Mouse (Mus musculus) neural tube, embryonic 15.5 days (tissue): ENCODE data around the gene Slc30a4. TPM values are rescaled to one million over a fixed set of nuclear protein-coding genes. Genes with fewer than 3 reads are reported as not detected.

Experiments used
- ATAC-seq: fragments of 200-750 bp; cut with Nextera tagmentation; 2 replicates; pipeline ENCODE4 v1.8.0; 2017; ENCODE audit warnings: mild to moderate bottlenecking, moderate TSS enrichment, moderate library complexity; ENCODE audit not compliant: low FRiP score
- H3K27ac ChIP-seq: fragments of 300-500 bp; sonication (generic); replicated peaks from 2 replicates; pipeline ENCODE4 v1.5.1; 2015; ENCODE audit warnings: mild to moderate bottlenecking, inconsistent platforms
- H3K27me3 ChIP-seq: fragments of 300-500 bp; sonication (generic); replicated peaks from 2 replicates; pipeline ENCODE4 v1.6.1; 2015; ENCODE audit warnings: inconsistent platforms
- H3K36me3 ChIP-seq: fragments of 300-500 bp; sonication (generic); 2 replicates; pipeline ENCODE4 v1.6.1; 2015; ENCODE audit warnings: inconsistent platforms
- H3K4me1 ChIP-seq: fragments of 300-500 bp; sonication (generic); 2 replicates; pipeline ENCODE4 v1.6.1; 2015; ENCODE audit warnings: inconsistent platforms
- H3K4me2 ChIP-seq: fragments of 300-500 bp; sonication (generic); 2 replicates; pipeline ENCODE4 v1.6.1; 2015; ENCODE audit warnings: inconsistent platforms, mild to moderate bottlenecking, moderate library complexity
- H3K4me3 ChIP-seq: fragments of 300-500 bp; sonication (generic); replicated peaks from 2 replicates; pipeline ENCODE4 v1.5.1; 2015; ENCODE audit warnings: mild to moderate bottlenecking, inconsistent platforms
- H3K9ac ChIP-seq: fragments of 300-500 bp; sonication (generic); replicated peaks from 2 replicates; pipeline ENCODE4 v1.6.1; 2015; ENCODE audit warnings: mild to moderate bottlenecking, inconsistent platforms
- H3K9me3 ChIP-seq: fragments of 300-500 bp; sonication (generic); replicated peaks from 2 replicates; pipeline ENCODE4 v1.6.1; 2016; ENCODE audit warnings: inconsistent platforms
- WGBS: fragments of 180-500 bp; shearing (Covaris S2); methylation state at CpG from one replicate; pipeline ENCODE4 v1.1.7; 2015; ENCODE audit warnings: mixed read lengths; 5-methylcytosine and 5-hydroxymethylcytosine counted together
- polyA plus RNA-seq: library from polyadenylated mRNA; unstranded; fragments of >200 nt; fragmentation: Nextera tagmentation; extraction: Ambion mirVana; gene quantifications from 2 replicates; pipeline ENCODE4 v1.2.1, GENCODE M21; 2015

Slc30a4 gene
- polyA plus RNA-seq, 1 experiment from 2014 or later = 6.7 TPM

DNA sequence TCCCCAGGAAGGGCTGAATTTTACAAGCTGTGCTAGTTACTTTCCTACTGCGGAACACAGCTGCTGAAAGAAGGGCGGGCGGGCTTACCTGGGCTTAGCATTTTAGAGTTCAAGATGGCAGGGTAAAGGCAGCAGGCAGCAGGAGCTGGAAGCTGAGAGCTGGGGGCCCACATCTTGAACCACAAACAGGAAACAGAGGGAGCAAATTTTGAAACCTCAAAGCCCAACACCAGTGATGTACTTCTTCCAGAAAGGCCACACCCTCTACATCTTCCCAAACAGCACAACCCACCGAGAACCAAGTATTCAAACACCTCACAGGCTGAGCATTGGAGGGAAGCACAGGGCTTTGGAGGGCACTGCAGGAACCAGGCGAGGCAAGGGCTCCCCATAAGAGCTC, 29.6 kb downstream of the Slc30a4 start:
- Histone ChIP-seq H3K4me3 (no peak overlapping the region), H3K4me1 (no peaks in the 10 kb centered on the region; the same call in 1 of the 2 replicates), H3K27me3 (no peaks in the 10 kb centered on the region), H3K4me2 (no peak overlapping the region), H3K9ac (no peak overlapping the region), H3K9me3 (no peaks in the 10 kb centered on the region), H3K27ac (no peak overlapping the region), H3K36me3 (no peaks in the 10 kb centered on the region)
- 81% methylated on average over 5 of the region's 5 CpGs for WGBS
- no peak for ATAC-seq

DNA sequence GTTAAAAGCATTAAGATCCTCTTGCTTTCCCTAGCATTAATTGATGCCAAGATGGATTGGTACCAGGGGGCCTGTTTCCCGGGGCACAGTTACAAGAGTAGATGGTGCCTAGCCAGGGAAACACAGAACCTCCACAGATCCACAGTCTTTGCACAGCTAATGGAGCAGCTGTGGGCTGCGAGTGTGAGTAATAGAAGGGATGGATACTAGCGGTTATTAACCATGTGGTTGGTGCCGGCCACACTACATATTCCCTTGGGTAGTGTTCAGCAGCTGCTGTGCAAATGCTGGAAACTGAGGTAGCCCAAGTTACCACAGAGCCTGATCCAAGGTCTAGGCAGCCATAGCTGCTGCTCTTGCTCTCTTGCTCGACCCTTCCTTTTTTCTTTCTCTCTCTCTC, 30.7 kb downstream of the Slc30a4 start:
- Histone ChIP-seq H3K27me3 (no peaks in the 10 kb centered on the region), H3K4me1 (no peaks in the 10 kb centered on the region; the same call in 1 of the 2 replicates), H3K27ac (no peak overlapping the region), H3K36me3 (no peaks in the 10 kb centered on the region), H3K4me3 (no peak overlapping the region), H3K9me3 (no peaks in the 10 kb centered on the region), H3K9ac (no peak overlapping the region), H3K4me2 (no peak overlapping the region)
- 29% methylated on average over 5 of the region's 5 CpGs for WGBS
- no peak for ATAC-seq

DNA sequence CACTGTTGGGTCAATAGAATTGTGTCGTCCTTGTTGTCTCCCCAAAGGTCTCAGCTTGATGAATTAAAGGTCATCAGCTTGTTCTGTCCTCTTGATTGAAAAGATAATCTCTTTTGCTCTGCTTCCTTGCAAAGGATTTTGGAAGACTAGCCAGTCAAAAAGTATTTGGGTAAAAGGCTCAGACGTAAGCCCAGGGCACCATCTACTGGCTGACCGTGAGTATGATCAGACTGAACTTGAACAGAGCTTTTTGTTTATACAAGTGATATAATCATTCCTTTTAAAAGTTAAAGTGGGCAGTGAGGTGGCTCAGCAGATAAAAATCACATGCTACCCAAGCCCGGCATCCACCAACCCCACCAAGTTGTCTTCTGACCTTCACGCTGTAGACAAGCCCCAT, 34.6 kb downstream of the Slc30a4 start:
- Histone ChIP-seq H3K9ac (no peak overlapping the region), H3K9me3 (no peaks in the 10 kb centered on the region), H3K4me1 (no peaks in the 10 kb centered on the region; the same call in 1 of the 2 replicates), H3K4me3 (no peak overlapping the region), H3K36me3 (no peaks in the 10 kb centered on the region), H3K4me2 (no peak overlapping the region), H3K27me3 (no peaks in the 10 kb centered on the region; the same call in 1 of the 2 replicates), H3K27ac (no peak overlapping the region)
- no peak for ATAC-seq
- WGBS = 65% methylated on average over 5 of the region's 5 CpGs

DNA sequence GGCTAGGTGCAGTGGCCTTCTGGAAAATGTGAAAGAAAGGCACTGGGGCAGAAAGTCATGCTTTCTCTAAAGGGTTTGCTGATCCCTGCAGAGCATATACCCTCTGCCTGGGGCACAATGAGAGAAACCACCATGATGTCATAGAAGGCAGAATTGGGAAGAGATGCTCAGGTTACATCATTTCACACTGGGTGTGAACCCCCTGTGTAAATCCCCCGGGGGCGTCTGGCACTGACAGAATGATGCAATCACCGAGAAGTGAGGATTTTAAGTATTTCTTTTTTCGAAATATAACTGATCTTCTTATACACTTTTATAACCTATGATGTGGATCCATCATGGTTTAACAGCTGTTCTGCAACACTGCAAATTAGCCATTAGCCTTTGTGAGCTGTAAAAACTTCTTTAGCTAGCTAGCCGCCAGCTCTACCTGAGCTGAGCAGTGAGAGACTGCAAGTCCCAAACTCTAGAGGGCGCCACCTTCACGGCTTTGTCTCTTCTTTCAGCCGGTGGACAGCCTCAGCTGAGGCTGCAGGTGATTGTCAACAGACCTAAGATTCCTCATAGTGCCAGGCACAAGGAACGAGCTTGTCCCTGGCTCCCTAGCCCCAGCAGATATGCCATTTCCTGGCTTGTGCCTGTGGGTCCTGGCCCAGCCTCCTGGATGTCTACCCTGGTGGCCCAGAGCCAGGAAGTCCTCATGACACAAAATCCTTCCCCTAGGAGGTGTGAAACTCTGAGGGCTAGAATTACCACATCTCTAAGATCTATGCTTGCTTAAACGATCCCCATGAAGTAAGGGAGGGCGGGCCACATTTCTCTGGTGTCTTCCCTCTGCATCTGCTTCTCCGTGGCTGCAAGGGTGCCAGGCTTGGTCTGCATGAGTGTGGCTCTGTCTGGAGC, 36.2 kb downstream of the Slc30a4 start:
- Histone ChIP-seq H3K4me2 (no peak overlapping the region), H3K27me3 (no peaks in the 10 kb centered on the region; the same call in 1 of the 2 replicates), H3K4me3 (no peak overlapping the region), H3K4me1 (no peaks in the 10 kb centered on the region), H3K9ac (no peak overlapping the region), H3K36me3 (no peaks in the 10 kb centered on the region), H3K27ac (no peak overlapping the region), H3K9me3 (no peaks in the 10 kb centered on the region)
- 46% methylated on average over 12 of the region's 12 CpGs for WGBS
- no peak for ATAC-seq

DNA sequence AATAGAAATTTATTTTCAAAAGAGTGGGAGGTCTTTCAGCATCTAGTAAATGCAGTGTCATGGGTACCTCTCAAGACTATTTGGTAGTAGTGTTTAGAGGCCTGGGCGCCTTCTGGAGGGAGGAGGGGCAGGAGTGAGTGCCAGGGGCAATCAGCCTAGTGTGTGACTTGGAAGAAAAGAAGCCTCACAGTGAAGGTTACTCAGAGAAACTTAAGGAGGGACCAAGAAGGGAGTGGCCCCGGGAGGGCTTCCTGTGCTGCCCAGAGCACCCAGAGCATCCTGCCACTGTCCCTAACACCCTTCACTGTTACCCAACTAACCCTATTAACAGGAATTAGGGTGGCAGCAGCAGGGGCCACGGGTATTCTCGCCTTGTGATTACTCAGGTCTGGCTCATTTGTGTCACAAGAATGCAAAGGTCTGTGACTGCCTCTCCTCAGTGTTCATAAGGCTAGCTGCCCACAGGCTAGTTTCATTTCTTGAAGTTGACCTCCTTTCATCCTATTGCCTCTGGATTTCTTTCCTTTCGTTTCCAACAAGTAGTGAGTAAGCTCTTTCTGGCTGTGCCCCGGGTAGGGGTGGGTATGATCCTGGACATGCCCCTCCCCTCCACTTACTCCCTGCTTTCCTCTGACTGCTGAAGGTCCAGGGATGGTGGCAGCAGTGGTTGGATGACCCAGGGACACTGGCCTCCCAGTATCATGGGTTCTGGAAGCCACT, 37.0 kb downstream of the Slc30a4 start:
- 60% methylated on average over 6 of the region's 6 CpGs for WGBS
- no peaks in the 10 kb centered on the region for H3K9me3 ChIP-seq
- H3K27me3 ChIP-seq = no peaks in the 10 kb centered on the region; the same call in 1 of the 2 replicates
- no peak for ATAC-seq
- H3K4me3 ChIP-seq = no peak overlapping the region
- H3K27ac ChIP-seq = no peak overlapping the region
- no peaks in the 10 kb centered on the region for H3K4me1 ChIP-seq
- no peak overlapping the region for H3K9ac ChIP-seq
- H3K4me2 ChIP-seq = no peak overlapping the region
- no peaks in the 10 kb centered on the region for H3K36me3 ChIP-seq

DNA sequence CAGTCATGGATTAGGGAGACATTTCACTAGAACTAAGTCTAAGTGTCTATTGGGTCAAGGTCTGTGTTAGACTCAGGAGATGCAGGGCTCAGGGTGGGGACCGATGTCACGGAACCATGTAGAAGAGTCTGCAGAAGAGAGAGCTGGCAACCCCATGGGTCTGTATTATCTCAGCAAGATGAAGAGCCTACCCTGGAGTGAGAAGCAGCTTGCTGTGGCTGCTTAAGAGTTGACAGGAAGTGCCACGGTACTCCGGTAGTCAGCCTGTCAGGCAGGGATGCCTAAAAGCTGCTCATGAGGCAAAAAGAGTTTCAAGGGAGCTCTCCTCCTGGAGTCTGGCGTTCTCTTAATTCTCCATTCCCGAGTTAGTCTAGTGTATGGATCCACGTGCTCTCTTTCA, 42.6 kb downstream of the Slc30a4 start:
- H3K4me3 ChIP-seq = no peak overlapping the region
- H3K27me3 ChIP-seq = no peaks in the 10 kb centered on the region; the same call in 1 of the 2 replicates
- ATAC-seq = no peak
- H3K9ac ChIP-seq = no peak overlapping the region
- H3K27ac ChIP-seq = no peak overlapping the region
- H3K4me1 ChIP-seq = no peaks in the 10 kb centered on the region
- no peaks in the 10 kb centered on the region for H3K36me3 ChIP-seq
- WGBS = 90% methylated on average over 7 of the region's 7 CpGs
- H3K9me3 ChIP-seq = no peaks in the 10 kb centered on the region
- H3K4me2 ChIP-seq = no peak overlapping the region

DNA sequence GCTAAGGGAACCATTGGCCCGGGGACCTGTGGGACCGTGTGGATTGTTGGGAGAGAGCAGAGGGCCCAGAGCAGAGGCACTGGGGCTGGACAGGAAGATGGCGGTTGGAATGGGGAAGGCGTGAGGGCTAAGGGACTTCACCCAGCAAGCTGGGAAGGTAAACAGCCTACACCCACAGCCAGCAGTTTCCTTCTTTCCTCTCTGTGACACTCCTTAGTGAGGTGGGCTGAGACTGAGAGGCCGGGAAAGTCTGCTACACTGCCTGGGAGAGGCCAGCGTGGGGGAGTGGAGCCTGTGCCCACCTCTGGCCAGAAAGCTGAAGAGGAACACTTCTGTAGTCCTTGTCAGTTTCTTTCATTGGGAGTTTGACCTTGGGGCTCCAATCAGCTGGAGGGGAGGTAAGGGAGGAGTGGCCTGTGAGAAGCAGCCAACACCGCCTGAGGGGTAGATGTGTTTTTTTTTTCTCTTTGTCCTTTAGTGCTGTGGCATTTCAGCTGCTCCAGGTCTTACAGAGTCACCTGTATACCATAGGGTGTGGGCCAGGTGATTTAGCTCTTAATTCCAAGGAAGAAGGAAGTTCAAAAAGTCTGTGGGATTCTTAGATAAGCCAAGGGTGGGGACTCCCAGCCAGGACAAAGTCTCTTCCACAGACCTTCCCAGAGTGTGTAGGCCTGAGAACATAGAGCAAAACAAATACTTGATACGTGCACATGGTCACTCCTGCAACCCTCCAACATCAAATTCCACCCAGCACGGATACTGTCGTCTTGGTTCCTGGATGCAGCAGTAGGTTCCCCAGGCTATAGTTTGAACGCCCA, 44.5 kb downstream of the Slc30a4 start:
- Histone ChIP-seq H3K4me1 (no peaks in the 10 kb centered on the region), H3K27ac (no peak overlapping the region), H3K9me3 (no peaks in the 10 kb centered on the region), H3K9ac (no peak overlapping the region), H3K27me3 (no peaks in the 10 kb centered on the region), H3K36me3 (no peaks in the 10 kb centered on the region), H3K4me2 (no peak overlapping the region), H3K4me3 (no peak overlapping the region)
- 89% methylated on average over 11 of the region's 11 CpGs for WGBS
- ATAC-seq = no peak

DNA sequence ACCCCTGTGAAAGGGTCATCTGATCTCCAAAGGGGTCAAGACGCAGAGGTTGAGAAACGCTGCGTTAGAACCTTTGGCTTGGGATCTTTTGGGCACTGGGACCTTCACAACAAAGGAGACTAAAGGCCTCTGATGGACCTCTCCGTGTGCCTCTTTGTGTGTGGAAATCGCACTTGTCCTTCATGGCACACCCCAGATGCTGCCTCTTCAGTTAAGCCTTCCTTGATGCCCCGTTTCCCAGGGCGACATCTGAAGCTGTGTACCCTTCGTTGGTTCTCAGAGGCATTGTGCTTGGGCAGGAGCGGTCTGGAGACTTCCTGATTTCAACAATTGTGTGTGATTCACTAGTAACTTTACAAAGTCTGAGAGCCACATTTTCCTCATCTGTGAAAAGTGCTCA, 45.7 kb downstream of the Slc30a4 start:
- no peak for ATAC-seq
- Histone ChIP-seq H3K4me2 (no peak overlapping the region), H3K9ac (no peak overlapping the region), H3K27ac (no peak overlapping the region), H3K4me1 (no peaks in the 10 kb centered on the region), H3K4me3 (no peak overlapping the region), H3K36me3 (no peaks in the 10 kb centered on the region), H3K27me3 (no peaks in the 10 kb centered on the region), H3K9me3 (no peaks in the 10 kb centered on the region)
- 84% methylated on average over 9 of the region's 9 CpGs for WGBS

DNA sequence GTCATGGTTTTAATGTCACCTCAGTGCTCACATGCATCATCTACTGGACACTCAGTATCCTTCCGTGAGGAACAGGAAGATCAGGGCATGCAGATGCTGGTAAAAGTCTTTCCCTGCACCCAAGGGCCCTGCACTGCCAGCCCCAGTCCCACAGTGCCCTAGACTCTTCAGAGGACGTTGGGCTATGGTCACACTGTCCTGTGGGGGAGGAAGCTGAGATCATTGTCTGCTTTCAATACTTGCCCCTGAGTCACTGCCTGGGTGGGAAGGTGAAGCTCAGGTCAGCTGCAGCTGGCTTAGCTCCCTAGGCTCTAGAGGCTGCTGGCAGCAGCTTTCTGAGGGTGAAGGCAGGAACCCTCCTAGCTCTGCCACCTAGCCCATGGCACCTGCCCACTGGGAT, 46.4 kb downstream of the Slc30a4 start:
- H3K36me3 ChIP-seq = no peaks in the 10 kb centered on the region
- WGBS = 56% methylated on average over 2 of the region's 2 CpGs
- H3K4me3 ChIP-seq = no peak overlapping the region
- no peaks in the 10 kb centered on the region for H3K4me1 ChIP-seq
- H3K9me3 ChIP-seq = no peaks in the 10 kb centered on the region
- no peaks in the 10 kb centered on the region for H3K27me3 ChIP-seq
- no peak overlapping the region for H3K4me2 ChIP-seq
- no peak overlapping the region for H3K27ac ChIP-seq
- no peak overlapping the region for H3K9ac ChIP-seq
- ATAC-seq = no peak

DNA sequence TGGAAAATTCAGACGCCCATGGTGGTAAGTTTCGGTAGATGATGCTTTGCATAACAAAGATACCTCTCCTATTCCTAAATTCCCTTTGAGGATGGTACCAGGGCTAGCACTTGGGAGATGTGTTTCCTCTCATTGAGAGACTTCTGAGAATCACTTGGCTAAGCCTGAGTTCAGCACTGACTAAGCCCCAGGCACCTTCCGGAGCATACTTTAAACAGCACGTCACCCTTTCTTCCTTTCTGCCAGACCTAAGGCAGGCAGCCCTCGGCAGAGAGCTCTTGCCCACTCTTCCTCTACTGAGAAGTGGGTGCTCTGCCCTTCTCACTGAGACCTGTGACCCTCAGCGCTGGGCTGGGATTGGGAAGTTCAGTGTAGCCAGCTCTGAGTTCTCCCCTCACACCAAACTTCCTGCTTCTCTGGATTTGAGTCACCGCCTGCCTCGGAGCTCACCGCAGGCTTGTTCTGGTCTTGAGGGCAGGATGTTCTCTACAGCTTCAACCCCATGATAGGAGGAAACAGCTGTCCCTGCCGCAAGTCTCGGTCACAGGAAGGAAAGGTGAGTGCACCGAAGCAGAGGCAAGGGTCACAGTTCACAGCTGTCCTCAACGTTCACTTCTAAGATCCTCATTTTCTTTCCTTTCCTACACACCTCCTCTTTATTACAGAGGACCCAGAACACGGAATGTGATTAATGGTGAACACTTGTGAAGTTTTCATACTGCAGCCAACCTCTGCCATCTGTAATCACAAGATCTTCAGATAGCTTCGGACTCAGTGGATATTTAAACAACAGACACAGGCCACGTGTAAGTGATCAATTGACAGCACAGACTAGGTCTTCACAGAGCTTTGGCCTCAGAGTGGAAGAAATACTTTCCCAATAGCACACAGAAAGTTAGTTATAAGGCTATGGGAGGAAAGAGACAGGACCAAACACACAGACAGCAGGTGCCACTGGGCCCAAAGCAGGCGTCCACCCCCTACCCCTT, 50.1 kb downstream of the Slc30a4 start:
- Histone ChIP-seq H3K4me1 (no peaks in the 10 kb centered on the region), H3K27me3 (no peaks in the 10 kb centered on the region), H3K27ac (no peak overlapping the region), H3K4me3 (no peak overlapping the region), H3K36me3 (no peaks in the 10 kb centered on the region), H3K9me3 (no peaks in the 10 kb centered on the region), H3K9ac (no peak overlapping the region), H3K4me2 (no peak overlapping the region)
- no peak for ATAC-seq
- 78% methylated on average over 17 of the region's 17 CpGs for WGBS
